Mouse (Mus musculus): ENCODE results near the gene Stmn1. TPM values are rescaled to one million over a fixed set of nuclear protein-coding genes. Genes with fewer than 3 reads are reported as not detected.

Stmn1 gene
- total RNA-seq, 2 experiments from 2014 or later, result 878 to 966 TPM

DNA sequence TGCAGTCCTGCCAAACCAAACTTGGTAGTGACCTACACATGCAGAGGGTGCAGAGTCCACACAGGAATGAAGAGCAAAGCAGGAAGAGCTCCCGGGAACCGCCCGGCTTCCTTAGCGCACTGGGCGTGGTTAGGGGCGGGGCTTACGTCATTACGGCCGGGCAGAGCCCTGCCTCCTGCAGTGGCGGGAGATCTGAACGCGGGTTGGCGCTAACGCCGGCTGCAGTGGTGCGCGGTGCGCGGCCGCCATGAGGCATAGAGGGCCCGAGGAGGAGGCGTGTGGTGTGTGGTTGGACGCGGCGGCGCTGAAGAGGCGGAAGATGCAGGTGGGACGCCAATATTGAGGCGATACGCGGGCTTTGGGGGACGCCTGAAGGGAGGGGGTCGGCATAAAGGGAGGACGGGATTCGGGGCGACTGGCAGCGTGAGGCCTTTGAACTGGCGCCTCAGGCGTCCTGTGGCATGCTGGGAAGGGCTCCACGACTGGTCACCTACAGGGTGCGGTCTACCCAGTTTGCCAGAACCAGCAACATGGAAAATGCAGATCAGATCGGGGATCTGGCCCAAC is 42.8 kb downstream of the Stmn1 start, which contains the start of gene Aunip:
Gene Aunip, plus strand, starts transcription at position 155 of the 567 bp plus-strand sequence.
- ATAC-seq (replicated peaks; ENCODE audit: poor library complexity, severe bottlenecking), result peak; percentile 94

DNA sequence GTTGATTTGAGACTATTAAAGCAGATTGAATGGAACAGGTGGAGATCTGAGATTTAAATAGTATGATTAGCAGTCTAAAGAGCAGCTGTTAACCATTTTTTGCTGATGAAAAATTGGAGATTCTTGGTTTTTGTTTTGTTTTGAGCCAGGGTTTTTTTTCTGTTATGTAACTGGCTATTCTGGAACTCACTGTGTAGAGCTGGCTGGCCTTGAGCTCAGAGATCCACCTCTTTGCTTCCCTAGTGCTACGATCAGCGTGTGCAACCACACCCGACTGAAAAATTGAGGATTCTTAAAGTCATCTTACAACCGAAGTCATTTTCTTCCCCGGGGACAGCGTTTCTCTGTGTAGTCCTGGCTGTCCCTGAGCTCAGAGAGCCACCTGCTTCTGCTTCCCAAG is 43.6 kb downstream of the Stmn1 start:
- no peak for ATAC-seq (replicated peaks; ENCODE audit: poor library complexity, severe bottlenecking)

- ATAC-seq (replicated peaks; ENCODE audit: poor library complexity, severe bottlenecking), result peak; percentile 64
These were observed 44.7 kb downstream of the Stmn1 start for GRCm38 (mm10) chr4:134512798-134513197.

GRCm38 (mm10) chr4:134514309-134514930 is 46.3 kb downstream of the Stmn1 start:
- no peak for ATAC-seq (replicated peaks; ENCODE audit: poor library complexity, severe bottlenecking)

DNA sequence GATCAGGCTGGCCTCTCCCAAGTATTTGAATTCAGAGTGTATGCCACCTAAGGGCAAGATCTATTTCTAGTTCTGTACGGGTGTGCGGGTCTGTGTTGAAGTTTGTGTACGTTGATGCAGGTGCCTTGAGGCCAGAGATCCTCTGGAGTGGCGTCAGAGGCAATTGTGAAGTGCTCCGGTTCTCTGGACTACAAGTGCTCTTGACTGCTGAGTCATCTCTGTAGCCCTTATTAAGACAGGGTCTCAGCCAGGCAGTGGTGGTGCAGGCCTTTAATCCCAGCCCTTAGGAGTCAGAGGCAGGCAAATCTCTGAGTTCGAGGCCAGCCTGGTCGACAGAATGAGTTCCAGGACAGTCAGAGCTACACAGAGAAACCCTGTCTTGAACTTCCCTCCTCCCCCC is 47.5 kb downstream of the Stmn1 start:
- ATAC-seq (replicated peaks; ENCODE audit: poor library complexity, severe bottlenecking), result no peak

DNA sequence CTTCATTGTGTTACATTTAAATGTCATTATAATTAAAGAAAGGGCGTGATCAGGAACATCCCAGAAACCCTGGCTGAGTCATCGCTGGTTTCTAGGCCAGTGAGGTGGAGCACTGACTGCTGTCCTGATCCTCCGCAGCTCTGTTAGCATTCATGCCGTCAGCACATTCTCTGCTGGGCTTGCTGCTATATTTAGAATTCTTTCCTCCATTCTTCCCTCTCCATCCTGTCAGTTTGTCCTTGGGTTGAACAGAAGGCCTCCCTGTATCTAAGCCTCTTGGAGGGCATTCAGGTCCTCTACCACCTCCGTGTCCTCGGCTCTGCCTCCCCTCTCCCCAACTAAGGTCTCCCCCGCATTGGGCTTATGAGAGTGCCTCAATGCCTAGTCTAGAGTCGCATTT is 48.9 kb downstream of the Stmn1 start:
- no peak for ATAC-seq (replicated peaks; ENCODE audit: poor library complexity, severe bottlenecking)

DNA sequence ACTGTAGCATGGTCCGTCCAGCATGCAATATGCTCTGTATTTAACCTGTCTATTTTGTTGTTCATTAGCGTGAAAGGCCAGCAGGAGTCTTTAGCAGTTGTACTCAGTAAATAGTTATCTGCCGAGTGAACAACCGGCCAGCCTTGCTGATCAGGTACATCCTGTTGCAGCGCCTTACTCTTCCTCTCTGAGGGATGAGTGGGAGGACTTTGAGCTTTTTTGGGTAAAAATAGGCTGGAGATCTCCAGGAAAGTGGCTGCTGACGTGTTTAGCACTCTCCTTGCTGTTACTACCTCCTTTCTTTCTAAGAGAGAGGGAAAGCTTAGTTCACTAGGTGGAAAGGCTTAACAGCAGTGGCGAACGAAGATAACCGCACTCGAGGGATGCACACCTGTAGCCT is 49.6 kb downstream of the Stmn1 start:
- no peak for ATAC-seq (replicated peaks; ENCODE audit: poor library complexity, severe bottlenecking)

DNA sequence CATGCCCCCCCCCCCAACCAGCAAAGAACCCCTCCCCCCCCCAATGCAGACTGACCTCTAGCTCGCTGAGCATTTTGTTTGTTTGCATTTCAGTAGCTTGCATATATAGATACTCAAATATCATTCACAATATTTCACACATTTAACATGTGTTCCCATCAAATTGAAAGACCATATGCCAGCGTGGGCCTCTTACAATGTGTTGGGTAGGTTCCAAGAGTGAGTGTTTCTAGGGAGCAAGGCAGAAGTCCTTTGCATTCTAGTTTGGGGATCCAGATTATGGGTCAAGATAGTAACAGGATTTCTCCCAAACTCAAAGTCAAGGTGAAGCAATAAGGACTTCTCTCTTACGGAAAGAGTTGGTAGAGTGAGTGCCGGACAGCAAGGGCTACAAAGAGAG is 50.4 kb downstream of the Stmn1 start:
- no peak for ATAC-seq (replicated peaks; ENCODE audit: poor library complexity, severe bottlenecking)

DNA sequence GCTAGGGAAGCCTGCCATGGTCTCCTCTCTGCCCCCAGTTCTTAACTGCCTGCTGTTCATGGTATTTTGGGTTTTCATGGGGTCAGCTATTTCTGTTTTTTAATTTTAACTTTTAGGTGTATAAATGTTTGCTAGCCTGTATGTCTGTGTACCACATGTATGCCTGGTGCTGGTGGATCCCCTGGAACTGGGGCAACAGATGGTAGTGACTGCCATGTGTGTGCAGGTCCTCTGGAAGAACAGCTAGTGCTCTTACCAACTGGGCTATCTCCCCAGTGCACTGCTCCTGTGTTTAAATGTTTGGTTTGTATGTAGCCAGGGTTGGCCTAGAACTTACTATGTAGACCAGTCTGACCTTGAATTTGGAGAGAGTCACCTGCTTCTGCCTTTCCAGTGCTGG is 51.2 kb downstream of the Stmn1 start:
- ATAC-seq (replicated peaks; ENCODE audit: poor library complexity, severe bottlenecking), result no peak

Other genes starting within 250 kb of the Stmn1 start
- not detected in 2 replicates for gene Catsper4, start 240.9 kb upstream of the Stmn1 start, total RNA-seq (2014; fragmentation: Nextera tagmentation)
- not detected in 2 replicates for gene Catsper4, start 240.9 kb upstream of the Stmn1 start, total RNA-seq (2017)
- gene Cnksr1, start 229.9 kb upstream of the Stmn1 start, total RNA-seq (2014; fragmentation: Nextera tagmentation), result not detected in 2 replicates
- gene Cnksr1, start 229.9 kb upstream of the Stmn1 start, total RNA-seq (2017), result not detected in 2 replicates
- not detected in 2 replicates for gene E130218I03Rik, start 224.7 kb upstream of the Stmn1 start, total RNA-seq (2014; fragmentation: Nextera tagmentation)
- gene E130218I03Rik, start 224.7 kb upstream of the Stmn1 start, total RNA-seq (2017), result 0.21 and 0.22 TPM in 2 replicates
- gene Zfp593, start 222.7 kb upstream of the Stmn1 start, total RNA-seq (2014; fragmentation: Nextera tagmentation), result 13.4 and 16.2 TPM in 2 replicates
- gene Zfp593, start 222.7 kb upstream of the Stmn1 start, total RNA-seq (2017), result 9.4 and 18.7 TPM in 2 replicates
- gene Gm30191, start 221.4 kb upstream of the Stmn1 start, total RNA-seq (2014; fragmentation: Nextera tagmentation), result not detected in 2 replicates
- gene Gm30191, start 221.4 kb upstream of the Stmn1 start, total RNA-seq (2017), result not detected in 2 replicates
- gene Grrp1, start 214.2 kb upstream of the Stmn1 start, total RNA-seq (2014; fragmentation: Nextera tagmentation), result not detected in 2 replicates
- gene Grrp1, start 214.2 kb upstream of the Stmn1 start, total RNA-seq (2017), result not detected in 2 replicates
- gene Pdik1l, start 180.4 kb upstream of the Stmn1 start, total RNA-seq (2014; fragmentation: Nextera tagmentation), result 17.6 and 18.5 TPM in 2 replicates
- 35.4 and 41.7 TPM in 2 replicates for gene Pdik1l, start 180.4 kb upstream of the Stmn1 start, total RNA-seq (2017)
- not detected in 2 replicates for gene Trim63, start 153.2 kb upstream of the Stmn1 start, total RNA-seq (2014; fragmentation: Nextera tagmentation)
- not detected in 2 replicates for gene Trim63, start 153.2 kb upstream of the Stmn1 start, total RNA-seq (2017)
- gene Slc30a2, start 125.1 kb upstream of the Stmn1 start, total RNA-seq (2014; fragmentation: Nextera tagmentation), result not detected in 2 replicates
- gene Slc30a2, start 125.1 kb upstream of the Stmn1 start, total RNA-seq (2017), result not detected in 2 replicates
- gene Extl1, start 84.5 kb upstream of the Stmn1 start, total RNA-seq (2014; fragmentation: Nextera tagmentation), result not detected in 2 replicates
- gene Extl1, start 84.5 kb upstream of the Stmn1 start, total RNA-seq (2017), result not detected in 2 replicates
- gene Pafah2, start 72.0 kb upstream of the Stmn1 start, total RNA-seq (2014; fragmentation: Nextera tagmentation), result 10.5 and 22.1 TPM in 2 replicates
- 10.4 and 10.6 TPM in 2 replicates for gene Pafah2, start 72.0 kb upstream of the Stmn1 start, total RNA-seq (2017)
- 11.2 and 12.9 TPM in 2 replicates for gene Paqr7, start 28.4 kb downstream of the Stmn1 start, total RNA-seq (2014; fragmentation: Nextera tagmentation)
- gene Paqr7, start 28.4 kb downstream of the Stmn1 start, total RNA-seq (2017), result 9.5 and 12.8 TPM in 2 replicates
- 15.0 and 25.6 TPM in 2 replicates for gene Aunip, start 42.7 kb downstream of the Stmn1 start, total RNA-seq (2014; fragmentation: Nextera tagmentation)
- 24.2 and 26.4 TPM in 2 replicates for gene Aunip, start 42.7 kb downstream of the Stmn1 start, total RNA-seq (2017)
- gene Mtfr1l, start 67.1 kb downstream of the Stmn1 start, total RNA-seq (2014; fragmentation: Nextera tagmentation), result 64.6 and 67.4 TPM in 2 replicates
- gene Mtfr1l, start 67.1 kb downstream of the Stmn1 start, total RNA-seq (2017), result 52.0 and 54.8 TPM in 2 replicates
- 32.4 and 32.8 TPM in 2 replicates for gene Selenon, start 83.8 kb downstream of the Stmn1 start, total RNA-seq (2014; fragmentation: Nextera tagmentation)
- gene Selenon, start 83.8 kb downstream of the Stmn1 start, total RNA-seq (2017), result 3.2 and 6.9 TPM in 2 replicates
- gene Man1c1, start 236.0 kb downstream of the Stmn1 start, total RNA-seq (2014; fragmentation: Nextera tagmentation), result 9.5 and 11.6 TPM in 2 replicates
- gene Man1c1, start 236.0 kb downstream of the Stmn1 start, total RNA-seq (2017), result 4.8 and 5.1 TPM in 2 replicates